Mouse (Mus musculus) erythroblast, embryonic 14.5 days (primary cell): ENCODE measurements around the gene Ifitm10. TPM values are rescaled to one million over a fixed set of nuclear protein-coding genes. Genes with fewer than 3 reads are reported as not detected.

Source experiments
- H3K27me3 ChIP-seq: 2 replicates; pipeline ENCODE4 v1.6.1; 2012; ENCODE audit warnings: inconsistent platforms; ENCODE audit not compliant: control insufficient read depth
- H3K36me3 ChIP-seq: 2 replicates; pipeline ENCODE4 v1.6.1; 2012; ENCODE audit warnings: mild to moderate bottlenecking, inconsistent platforms; ENCODE audit not compliant: control insufficient read depth
- H3K4me1 ChIP-seq: 2 replicates; pipeline ENCODE4 v1.6.1; 2012; ENCODE audit warnings: inconsistent platforms; ENCODE audit not compliant: control insufficient read depth
- H3K4me3 ChIP-seq: replicated peaks from 2 replicates; pipeline ENCODE3; 2012; ENCODE audit warnings: moderate library complexity, mild to moderate bottlenecking, inconsistent platforms
- H3K9me3 ChIP-seq: 2 replicates; pipeline ENCODE4 v1.6.1; 2012; ENCODE audit warnings: low read length, inconsistent platforms, mixed read lengths; ENCODE audit not compliant: control insufficient read depth
- GATA1 ChIP-seq: IDR thresholded peaks from 2 replicates; pipeline ENCODE4 v1.6.1; 2012; ENCODE audit warnings: low read length, inconsistent platforms, mixed read lengths
- TAL1 ChIP-seq: IDR thresholded peaks from 3 replicates; pipeline ENCODE4 v1.6.1; 2012; ENCODE audit warnings: low read length, inconsistent platforms, mixed read lengths
- polyA plus RNA-seq: library from polyadenylated mRNA; stranded (reverse); fragments of >175 nt; gene quantifications from 2 replicates; pipeline ENCODE4 v1.2.3, GENCODE M21; 2012

Gene Ifitm10
- polyA plus RNA-seq, 1 experiment, result 0.36 TPM

- TF ChIP-seq GATA1 (no peak), TAL1 (no peak)
- Histone ChIP-seq H3K4me3 (no peak overlapping the region), H3K9me3 (no peaks in the 10 kb centered on the region), H3K27me3 (no peaks in the 10 kb centered on the region), H3K36me3 (no peaks in the 10 kb centered on the region; the same call in 1 of the 2 replicates), H3K4me1 (peaks cover 83% of the 10 kb centered on the region)
Observed at GRCm38 (mm10) chr7:142394261-142395190, 21.0 kb upstream of the Ifitm10 start.

GRCm38 (mm10) chr7:142393191-142393590, 19.6 kb upstream of the Ifitm10 start:
- H3K36me3 ChIP-seq, result no peaks in the 10 kb centered on the region; the same call in 1 of the 2 replicates
- H3K9me3 ChIP-seq, result no peaks in the 10 kb centered on the region
- H3K4me1 ChIP-seq, result peaks cover 91% of the 10 kb centered on the region
- TF ChIP-seq TAL1 (no peak), GATA1 (no peak)
- H3K4me3 ChIP-seq, result peak overlapping the region; percentile 3
- H3K27me3 ChIP-seq, result no peaks in the 10 kb centered on the region

DNA sequence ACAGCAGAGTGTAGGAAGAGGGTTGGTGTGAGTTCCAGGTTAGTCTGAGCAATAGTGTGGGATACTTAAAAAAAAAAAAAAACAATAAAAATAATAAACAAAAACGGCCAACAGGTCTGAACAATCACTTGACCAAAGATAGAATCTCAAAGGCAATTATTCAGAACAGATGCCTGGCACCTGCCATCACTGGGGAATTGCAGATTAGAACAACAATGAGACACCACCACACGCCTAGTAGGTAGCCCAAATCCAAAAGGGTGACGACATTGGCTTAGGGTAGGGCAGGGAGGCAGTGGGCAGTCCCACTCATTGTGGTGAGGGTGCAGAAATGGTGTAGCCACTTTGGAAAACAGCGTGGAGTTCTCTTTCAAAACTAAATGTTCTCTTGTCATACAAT, 18.1 kb upstream of the Ifitm10 start:
- TF ChIP-seq TAL1 (no peak), GATA1 (no peak)
- Histone ChIP-seq H3K9me3 (no peaks in the 10 kb centered on the region), H3K4me3 (no peak overlapping the region), H3K4me1 (peaks cover 90% of the 10 kb centered on the region), H3K36me3 (peaks cover 3% of the 10 kb centered on the region), H3K27me3 (no peaks in the 10 kb centered on the region)

- TF ChIP-seq TAL1, result no peak
- TF ChIP-seq GATA1, result no peak
- no peak overlapping the region for H3K4me3 ChIP-seq
- H3K27me3 ChIP-seq, result no peaks in the 10 kb centered on the region
- H3K36me3 ChIP-seq, result peaks cover 8% of the 10 kb centered on the region
- no peaks in the 10 kb centered on the region for H3K9me3 ChIP-seq
- peaks cover 90% of the 10 kb centered on the region for H3K4me1 ChIP-seq
Observed at GRCm38 (mm10) chr7:142391108-142391507, 17.6 kb upstream of the Ifitm10 start.

- Histone ChIP-seq H3K27me3 (no peaks in the 10 kb centered on the region), H3K4me1 (peaks cover 90% of the 10 kb centered on the region), H3K36me3 (peaks cover 18% of the 10 kb centered on the region), H3K4me3 (no peak overlapping the region), H3K9me3 (no peaks in the 10 kb centered on the region)
- TF ChIP-seq TAL1 (no peak), GATA1 (no peak)
Observed at GRCm38 (mm10) chr7:142389961-142390650, 16.6 kb upstream of the Ifitm10 start.

DNA sequence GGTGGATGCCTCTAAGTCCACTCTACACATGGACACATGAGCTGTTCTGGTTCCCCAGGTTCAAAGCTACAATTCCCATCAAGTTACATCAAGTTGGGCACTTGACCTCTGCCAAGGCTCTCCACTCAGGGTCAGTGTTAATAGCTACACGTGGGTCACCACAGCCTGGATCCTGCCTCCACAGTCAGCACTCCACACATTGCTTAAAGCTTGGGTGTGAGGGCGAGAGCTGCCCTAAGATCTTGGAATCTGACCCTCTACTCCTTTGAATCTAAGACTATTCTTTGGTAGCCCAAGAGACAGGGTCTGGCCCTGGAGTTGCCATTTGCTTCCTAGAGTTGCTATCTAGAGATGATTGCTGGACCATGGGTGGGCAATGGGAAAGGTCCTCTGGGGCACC, 15.2 kb upstream of the Ifitm10 start:
- no peak overlapping the region for H3K4me3 ChIP-seq
- H3K4me1 ChIP-seq, result peaks cover 90% of the 10 kb centered on the region
- TF ChIP-seq TAL1 (no peak), GATA1 (no peak)

DNA sequence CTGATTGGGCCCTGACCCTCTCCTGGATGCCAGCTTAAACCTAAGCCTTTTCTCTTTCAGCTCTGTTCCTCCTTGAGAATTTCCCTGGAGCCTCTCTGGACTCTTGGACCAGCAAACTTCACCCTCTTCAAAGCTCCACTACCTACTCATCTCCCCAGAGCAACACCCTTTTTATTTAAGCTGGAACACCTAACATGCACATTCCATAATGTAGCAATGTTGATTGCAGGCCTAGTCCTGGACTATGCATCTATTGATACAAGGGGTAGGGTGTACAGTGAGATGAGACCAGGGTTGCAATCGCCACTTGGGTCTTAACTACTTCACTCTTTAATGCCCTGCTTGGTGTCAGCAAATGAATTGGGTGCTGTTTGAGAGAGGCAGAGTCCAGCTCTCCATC, 14.6 kb upstream of the Ifitm10 start:
- Histone ChIP-seq H3K4me3 (peak overlapping the region; percentile 80), H3K4me1 (peaks cover 90% of the 10 kb centered on the region)

More for the DNA sequence above, 15.2 kb upstream of the Ifitm10 start:
- H3K36me3 ChIP-seq, result peaks cover 32% of the 10 kb centered on the region
- H3K27me3 ChIP-seq, result no peaks in the 10 kb centered on the region
- H3K9me3 ChIP-seq, result no peaks in the 10 kb centered on the region

GRCm38 (mm10) chr7:142387419-142388148, 14.0 kb upstream of the Ifitm10 start, which contains the start of gene Ctsd:
Ctsd (minus strand) TSS chr7:142388038.
- TF ChIP-seq TAL1 (no peak), GATA1 (no peak)
- H3K36me3 ChIP-seq, result peaks cover 43% of the 10 kb centered on the region
- H3K27me3 ChIP-seq, result no peaks in the 10 kb centered on the region
- H3K4me3 ChIP-seq, result peak within 1 kb of the TSS; percentile 80
- peaks cover 90% of the 10 kb centered on the region for H3K4me1 ChIP-seq
- H3K9me3 ChIP-seq, result no peaks in the 10 kb centered on the region

More for the DNA sequence above, 14.6 kb upstream of the Ifitm10 start:
- no peak for TF ChIP-seq GATA1
- TF ChIP-seq TAL1, result no peak
- H3K36me3 ChIP-seq, result peaks cover 37% of the 10 kb centered on the region
- H3K27me3 ChIP-seq, result no peaks in the 10 kb centered on the region
- H3K9me3 ChIP-seq, result no peaks in the 10 kb centered on the region
